Mouse (Mus musculus): Measurements from ENCODE around the gene Mup8.
"Not testable (repeated sequence)": the region's sequence is repeated elsewhere in the genome, so short reads cannot be mapped to it uniquely, and the experiment has no call there.

Gene Mup8

DNA sequence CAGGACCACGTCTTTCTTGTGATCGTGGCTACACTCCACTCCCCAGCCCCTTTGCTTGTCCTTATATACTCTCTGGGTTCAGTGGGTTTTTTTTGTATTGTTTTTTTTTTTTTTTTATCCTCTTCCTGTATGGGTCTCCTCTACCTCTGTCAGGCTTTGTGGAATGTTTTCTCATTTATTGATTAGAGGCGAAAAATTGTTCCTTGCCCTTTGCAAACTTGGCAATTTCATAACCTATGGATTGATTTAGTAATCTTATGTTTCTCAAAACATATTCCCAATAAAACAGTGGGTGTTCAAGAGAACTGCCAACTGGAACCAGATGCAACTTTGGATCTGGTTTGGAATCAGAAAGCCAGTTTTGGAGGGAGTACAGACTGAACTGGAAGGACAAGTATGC is at the start of gene Mup8:
Mup8 (minus strand) TSS at position 101 of the 400 bp plus-strand sequence.
- DNase-seq (ENCODE audit: low spot score) = not testable (repeated sequence)

- not testable (repeated sequence) for DNase-seq (ENCODE audit: low spot score)
These were observed 43.8 kb upstream of the Mup8 start for GRCm38 (mm10) chr4:60265977-60266770.

GRCm38 (mm10) chr4:60262706-60263105 is 40.3 kb upstream of the Mup8 start:
- not testable (repeated sequence) for DNase-seq (ENCODE audit: low spot score)

Data from layer of hippocampus, adult 11-12 months (tissue).